Mouse (Mus musculus) brain, adult 2 months (tissue): ENCODE measurements around the gene Lgals7.

Source experiments
- DNase-seq: peaks from one replicate; pipeline ENCODE4 v3.0.0; 2011; ENCODE audit warnings: low read depth, low spot score

The Lgals7 gene

DNA sequence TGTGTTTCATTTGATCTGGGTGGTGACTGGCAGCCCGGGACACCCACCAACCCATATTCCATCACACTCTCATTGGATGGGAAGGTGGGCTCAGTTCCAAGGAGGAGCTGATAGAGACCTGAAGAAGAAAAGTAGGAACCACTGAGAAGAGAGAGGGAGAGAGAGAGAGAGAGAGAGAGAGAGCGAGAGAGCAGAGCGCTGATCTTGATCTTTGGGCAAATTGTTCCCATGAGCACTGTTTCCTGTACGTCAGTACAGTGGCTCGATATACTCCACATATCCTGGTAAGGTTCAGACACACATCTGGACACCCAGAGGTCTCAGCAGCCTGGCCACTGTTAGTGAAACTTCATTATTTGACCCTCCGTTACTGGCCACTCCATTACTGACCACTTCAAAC lies at the start of gene Lgals7:
Lgals7 (plus strand) TSS at position 314 of the 400 bp plus-strand sequence.
- DNase-seq: no peak

DNA sequence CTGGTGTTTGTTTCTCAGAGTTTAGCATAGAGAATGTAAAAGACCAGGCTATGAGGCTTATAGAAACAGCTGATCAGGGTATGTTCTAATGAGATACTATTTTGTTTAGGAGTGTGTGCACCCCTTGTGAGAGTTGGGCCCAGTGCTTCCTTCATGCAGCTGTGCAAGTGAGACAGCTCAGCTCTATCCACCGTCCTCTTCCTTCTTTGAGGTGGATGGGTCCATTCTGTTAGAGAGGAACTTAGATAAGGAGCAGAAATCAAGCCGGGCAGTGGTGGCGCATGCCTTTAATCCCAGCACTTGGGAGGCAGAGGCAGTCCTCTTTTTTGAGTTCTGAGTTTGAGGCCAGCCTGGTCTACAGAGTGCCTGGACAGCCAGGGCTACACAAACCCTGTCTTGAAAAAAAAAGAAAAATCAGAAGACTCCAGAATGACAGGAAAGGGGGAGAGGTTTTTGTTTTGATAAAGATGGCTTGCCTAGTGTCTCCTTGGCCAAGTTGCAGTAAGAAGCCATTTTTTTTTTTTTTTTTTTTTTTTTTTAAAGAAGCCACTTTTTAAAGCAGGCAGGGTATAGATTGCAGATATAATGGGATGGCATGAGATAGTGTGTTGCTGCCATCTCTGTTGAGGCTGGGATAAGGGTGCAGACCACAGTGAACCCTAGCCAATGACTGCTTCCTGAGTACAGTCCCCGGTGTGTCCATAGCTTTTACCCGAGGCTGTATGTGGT lies 49.2 kb upstream of the Lgals7 start:
- DNase-seq: no peak

DNA sequence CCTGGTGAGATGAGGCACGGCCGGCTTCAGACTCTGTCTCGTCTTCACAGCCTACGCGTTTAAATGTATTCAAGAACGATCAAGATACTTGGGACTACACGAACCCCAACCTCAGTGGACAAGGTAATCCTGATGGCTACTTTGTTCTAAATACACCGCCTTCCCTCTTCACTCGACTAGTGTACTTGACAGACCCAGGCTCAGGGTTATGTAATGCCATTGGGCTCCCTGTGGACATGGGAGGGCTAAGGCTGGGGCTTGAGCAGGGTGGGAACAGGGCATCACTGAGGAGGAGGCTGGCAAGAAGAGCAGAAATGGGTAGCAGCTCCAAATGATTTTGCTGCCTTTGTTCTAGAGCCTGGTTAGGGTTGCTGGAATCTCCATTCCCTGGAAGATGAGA lies 48.4 kb upstream of the Lgals7 start:
- DNase-seq: no peak

DNA sequence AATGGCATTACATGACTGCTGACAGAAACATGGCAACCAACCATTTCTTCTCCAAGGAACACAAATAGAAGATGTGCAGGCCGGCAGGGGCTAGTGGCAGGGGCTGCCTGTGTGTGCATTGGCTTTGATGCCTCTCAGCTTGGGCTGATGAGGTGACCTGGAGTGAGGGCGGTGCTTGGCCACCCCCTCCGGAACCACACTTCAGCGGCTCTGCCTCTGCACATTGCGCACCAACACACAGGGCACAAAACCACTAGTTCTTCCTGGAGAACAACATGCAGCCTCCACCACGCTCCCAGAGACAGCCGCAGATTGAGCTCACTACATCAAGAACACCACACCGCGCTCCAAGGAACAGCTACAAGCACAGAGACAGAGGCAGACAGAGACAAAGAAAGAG lies 47.5 kb upstream of the Lgals7 start:
- DNase-seq: peak; percentile 36

DNA sequence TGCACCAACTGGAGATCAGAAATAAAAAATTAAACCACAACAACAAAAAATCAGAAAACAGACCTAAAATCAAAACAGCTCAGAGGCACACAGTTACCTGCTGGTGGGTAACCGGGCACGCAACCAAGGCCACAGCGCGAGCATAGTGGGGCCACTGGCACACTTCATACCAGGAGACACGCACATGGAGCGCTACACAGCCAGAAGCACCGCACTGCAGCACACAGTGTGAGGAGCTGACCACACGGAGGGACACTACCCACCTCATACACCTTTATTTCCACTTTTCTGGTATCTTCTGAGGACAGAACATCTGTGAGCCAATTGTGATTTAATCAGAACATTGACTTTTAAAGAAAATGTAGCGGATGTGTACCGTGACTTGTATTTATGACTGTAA lies 46.7 kb upstream of the Lgals7 start:
- DNase-seq: no peak

DNA sequence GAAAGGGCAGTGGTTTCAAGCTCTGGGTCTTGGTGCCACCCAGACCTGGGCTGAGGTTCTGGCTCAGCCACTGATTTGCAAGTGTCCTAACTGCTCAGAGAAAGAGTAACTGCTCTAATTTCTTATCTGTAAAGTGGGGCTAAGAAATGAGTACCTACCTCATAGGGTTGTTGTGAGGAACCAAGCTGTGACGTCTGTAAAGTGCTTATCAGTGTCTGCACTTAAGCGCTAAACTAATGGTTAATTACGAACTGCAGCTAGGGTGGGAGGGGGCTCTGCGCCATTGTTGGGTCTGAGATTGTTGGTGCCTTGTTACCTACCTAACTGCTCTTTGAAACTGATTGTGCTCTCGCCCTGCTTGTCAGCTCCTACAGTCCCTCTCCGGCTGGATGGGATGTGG lies 46.1 kb upstream of the Lgals7 start:
- DNase-seq: no peak

DNA sequence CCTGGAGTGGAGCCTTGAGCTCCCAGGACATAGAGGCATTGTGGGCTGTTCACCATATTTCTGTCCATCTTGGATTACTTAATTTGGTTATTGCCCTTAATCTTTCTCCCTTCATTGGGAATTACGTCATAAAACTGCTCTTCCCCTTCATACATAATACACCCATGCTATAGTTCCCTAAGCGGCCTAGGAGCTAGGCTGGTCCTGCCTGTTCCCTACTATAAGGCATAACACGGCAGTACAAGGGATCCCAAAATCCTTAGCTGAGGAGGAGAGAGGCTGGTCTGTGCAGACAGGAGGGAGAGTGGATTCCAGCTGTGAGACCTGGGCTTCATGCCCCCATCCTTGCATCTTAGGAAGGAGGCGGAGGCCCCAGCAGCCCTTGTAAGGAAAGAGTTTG lies 45.7 kb upstream of the Lgals7 start:
- DNase-seq: no peak

DNA sequence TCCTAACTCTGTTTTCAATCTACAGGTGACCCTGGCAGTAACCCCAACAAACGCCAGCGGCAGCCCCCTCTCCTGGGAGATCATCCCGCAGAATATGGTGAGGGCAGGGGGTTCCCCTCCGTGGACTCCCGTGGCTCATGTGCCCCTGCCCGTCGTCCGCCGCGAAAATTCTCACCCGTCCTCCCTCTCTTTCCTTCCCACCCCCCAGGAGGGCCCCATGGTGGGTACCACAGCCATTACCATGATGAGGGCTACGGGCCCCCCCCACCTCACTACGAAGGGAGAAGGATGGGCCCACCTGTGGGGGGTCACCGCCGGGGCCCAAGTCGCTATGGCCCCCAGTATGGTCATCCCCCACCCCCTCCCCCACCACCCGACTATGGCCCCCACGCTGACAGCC lies 45.2 kb upstream of the Lgals7 start:
- DNase-seq: no peak

DNA sequence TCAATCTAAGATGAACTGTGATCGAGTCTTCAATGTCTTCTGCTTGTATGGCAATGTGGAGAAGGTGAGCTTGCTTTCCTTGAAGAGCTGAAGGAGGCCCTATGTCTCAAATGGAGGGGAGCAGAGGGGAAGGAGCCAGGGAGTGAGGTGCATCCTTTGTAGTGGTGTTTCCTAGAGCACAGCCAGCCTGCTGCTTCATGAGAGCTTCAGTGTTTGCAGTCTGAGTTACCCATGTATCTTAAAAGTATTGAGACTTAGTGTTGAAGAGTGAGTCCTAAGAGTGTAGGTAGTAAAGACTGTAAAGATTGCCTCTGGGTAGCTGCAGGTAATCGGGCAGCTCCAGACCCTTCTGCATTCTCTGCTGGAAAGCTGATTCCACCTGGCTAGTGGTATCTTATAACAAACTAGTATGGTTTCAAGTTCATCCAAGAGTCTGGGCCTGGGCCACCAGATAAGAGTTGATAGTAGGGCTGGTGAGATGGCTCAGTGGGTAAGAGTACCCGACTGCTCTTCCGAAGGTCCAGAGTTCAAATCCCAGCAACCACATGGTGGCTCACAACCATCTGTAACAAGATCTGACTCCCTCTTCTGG lies 44.7 kb upstream of the Lgals7 start:
- DNase-seq: no peak

DNA sequence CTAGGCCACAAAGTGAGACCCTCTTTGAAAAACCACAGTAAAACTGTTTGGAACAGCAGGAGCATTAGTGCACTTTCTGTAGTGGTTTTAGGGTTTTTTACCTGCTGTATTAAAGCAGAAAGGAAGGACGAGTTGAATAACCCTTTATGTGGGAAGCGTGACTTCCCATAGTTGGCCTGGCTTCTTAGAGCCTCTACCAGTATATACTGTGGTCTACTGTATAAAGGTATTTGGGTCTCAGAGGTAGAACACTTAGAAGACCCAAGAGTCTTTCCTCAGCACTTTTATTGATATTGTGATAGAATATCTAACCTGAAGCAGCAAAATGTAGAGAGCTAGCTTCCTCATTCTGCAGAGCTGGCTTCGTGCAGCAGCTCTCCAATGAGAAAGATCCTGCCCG lies 44.1 kb upstream of the Lgals7 start:
- no peak for DNase-seq

DNA sequence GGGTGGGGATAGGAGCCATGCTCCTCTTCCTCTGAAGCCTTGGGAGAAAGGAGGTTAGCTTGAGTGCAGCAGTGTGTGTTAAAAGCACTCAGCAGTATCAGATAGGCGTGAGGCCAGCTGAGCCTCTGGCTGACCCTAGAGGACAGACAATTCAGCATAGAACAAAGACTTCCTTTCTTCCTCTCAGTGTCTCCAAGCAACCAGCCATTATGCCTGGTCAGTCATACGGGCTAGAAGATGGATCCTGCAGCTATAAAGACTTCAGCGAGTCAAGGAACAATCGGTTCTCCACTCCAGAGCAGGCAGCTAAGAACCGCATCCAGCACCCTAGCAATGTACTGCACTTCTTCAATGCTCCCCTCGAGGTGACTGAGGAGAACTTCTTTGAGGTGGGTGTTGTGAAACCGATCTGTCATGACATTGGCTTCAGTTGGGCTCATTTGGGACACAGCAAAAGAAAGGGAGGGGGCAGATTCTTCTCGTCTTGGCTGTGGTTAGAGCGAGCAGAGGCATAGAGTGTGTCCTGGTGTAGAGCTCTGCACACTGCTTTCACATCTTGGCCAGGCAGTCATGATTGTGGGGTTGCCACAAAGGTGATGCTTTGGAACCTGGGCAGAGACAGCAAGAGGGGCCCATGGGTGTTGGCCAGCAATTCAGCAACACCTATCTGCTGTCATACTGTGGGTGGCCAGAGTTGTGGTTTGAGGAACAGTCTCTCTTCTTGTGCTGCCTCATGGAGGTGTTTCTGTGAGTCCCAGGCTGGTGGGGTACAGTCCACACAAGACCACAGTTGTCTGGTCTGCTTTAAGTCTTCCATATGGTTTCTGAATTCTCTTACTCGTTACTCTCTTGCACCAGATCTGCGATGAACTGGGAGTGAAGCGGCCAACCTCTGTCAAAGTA lies 43.0 kb upstream of the Lgals7 start:
- peak; percentile 67 for DNase-seq

DNA sequence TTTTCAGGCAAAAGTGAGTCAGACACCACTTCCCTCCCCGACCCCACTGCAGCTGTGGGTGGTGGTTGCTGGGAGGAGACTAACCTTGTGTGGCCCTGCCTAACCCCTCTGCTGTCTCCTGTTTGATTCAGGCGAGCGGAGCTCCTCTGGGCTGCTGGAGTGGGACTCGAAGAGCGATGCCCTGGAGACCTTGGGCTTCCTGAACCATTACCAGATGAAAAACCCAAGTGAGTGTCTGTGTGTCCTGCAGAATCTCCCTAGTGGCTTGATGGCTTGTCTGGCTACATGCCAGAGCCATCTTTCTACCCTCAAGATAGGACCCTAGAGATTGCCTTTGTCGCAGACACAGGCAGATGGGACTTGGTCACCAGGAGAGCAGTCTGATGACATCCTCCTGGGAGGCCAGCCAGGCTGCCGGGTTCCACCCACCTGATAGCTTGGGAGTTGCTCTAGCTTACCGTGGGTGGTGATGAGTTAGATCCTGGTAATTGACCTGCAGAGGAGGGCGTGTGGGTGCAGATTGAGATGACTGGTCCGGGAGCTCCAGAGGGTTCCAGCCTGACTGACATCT lies 42.3 kb upstream of the Lgals7 start:
- peak; percentile 86 for DNase-seq

DNA sequence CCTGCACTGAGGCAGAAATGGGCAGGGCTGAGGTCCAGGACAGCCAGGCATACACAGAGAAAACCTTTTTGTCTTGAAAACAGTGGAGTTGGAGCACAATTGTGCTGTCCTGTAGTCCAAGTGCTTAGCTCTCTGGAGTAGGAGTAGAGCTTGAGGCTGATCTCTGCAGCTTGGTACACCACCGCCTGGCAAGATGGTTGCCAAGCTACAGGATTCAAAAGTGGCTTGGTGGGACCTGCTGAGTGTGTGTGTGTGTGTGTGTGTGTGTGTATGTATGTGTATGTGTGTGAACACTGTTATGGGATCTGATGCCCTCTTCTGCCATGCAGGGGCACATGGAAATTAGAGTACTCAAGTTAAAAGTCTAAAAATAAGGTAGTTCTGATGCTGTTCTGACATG lies 41.1 kb upstream of the Lgals7 start:
- DNase-seq: no peak

DNA sequence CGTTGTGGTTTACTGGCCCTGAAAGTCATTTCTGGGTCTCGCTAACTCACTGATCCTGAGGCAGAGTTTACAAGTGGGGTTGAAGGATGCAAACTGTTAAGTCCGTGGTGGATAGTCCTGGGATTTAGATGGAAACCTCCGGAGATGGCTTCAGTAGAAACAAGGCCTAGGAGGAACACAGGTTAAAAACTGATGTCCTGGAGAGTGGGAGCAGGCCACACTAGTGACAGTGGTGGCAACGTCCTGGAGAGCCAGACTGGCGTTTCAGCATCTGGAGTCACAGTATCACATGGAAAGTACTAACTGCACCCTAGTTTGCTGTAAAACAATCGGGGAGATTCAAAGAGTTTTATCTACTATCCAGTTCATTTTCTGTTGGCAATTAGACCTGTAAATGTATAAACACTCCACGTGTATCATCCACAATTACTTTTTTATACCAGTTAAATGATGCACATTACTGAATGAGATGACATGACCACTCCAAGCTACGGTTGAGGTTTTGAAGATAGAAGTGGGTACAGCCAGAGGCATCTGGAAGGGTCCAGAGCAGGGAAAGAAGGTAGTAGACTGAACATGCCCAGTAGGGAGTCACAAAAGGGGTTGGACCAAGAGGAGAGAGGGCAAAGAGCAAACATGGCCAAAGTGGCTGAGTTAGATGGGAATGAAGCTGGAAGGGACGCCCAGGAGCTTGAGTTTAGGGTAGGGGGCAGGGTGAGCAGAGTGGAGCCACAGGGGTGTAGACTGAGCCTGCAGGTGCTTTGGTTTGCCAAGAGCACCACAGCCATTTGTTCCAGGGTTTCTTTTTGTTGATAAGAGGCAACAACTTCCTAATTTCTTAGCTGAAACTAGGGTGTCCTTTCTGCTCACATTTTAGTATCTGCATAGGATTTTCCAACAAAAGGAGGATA lies 40.4 kb upstream of the Lgals7 start:
- no peak for DNase-seq

DNA sequence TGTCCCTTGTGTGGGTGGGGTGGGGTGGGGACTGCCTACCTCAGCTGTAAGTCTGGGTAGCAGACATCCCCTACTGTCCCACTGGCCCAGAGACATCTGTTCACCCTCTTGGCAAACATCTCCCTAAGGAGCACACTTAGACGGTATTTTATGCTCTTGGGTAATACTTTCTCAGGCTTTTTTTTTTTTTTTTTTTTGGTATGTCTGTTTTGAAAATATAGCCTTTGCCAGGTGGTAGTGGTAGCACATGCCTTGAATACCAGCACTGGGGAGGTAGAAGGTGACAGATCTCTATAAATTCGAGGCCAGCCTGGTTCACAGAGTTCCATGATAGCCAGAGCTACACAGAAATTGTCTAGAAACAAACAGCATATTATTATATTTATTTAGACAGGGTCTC lies 39.7 kb upstream of the Lgals7 start:
- no peak for DNase-seq

DNA sequence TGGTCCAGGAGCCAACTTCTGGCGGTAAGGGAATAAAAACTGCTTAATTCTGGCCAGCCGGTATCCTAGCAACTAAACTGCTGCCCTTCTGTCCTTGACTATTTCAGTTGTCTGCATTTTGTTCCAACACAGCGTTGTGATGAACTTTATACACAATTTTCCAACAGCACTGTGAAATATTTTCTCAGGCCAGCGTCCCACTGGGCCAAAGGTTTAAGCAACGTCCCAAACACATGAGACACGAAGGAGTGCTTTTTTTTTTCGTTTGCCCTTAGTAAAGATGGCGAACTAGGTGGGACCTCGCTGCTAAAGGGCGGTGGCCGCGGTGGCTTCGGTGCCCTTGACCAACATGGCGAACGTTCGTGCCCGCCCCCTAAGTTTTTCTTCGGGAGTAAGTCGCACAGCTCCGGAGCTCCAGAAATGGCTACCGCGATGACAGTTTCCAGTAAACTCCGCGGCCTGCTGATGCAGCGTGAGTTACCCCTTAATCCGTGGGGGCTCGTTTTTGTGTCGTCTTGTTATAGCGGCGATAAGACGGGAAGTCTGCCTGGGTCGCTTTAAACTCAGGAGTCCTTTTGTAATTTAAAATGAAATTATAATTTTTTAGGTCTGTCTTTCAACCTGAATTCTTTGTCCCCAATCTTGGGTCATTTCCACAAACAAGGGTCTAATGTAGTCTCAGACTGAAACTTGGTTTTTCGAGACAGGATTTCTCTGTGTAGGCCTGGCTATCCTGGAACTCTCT lies 38.5 kb upstream of the Lgals7 start, which contains the start of gene Ech1:
Ech1 (plus strand) TSS at position 277 of the 745 bp plus-strand sequence.
- DNase-seq: peak; percentile 96

DNA sequence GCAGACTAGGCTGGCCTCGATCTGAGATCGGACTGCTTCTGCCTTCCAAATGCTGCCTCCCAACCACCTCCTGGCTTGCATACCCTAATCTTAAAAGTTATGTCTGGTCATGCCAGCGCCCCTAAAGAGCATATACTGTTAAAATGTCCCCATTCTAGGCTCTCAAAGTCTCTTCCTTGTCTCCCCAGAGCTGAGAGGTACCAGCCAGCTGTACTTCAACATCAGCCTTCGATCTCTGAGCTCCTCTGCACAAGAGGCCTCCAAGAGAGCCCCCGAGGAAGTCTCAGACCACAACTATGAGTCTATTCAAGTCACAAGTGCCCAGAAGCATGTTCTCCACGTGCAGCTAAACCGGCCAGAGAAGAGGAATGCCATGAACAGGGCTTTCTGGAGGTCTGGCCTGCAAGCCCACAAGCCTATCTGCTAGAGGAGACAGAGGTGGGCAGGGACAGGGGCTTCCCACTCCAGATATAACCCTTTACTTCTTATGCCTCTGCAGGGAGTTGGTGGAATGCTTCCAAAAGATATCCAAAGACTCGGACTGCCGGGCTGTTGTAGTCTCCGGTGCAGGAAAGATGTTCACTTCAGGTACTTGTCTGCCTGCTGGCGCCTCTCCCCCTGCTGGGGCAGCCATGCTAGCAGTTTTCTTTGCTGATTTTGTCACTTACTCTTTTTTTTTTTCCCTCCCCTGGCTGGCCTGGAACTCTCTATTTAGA lies 37.8 kb upstream of the Lgals7 start:
- DNase-seq: no peak

DNA sequence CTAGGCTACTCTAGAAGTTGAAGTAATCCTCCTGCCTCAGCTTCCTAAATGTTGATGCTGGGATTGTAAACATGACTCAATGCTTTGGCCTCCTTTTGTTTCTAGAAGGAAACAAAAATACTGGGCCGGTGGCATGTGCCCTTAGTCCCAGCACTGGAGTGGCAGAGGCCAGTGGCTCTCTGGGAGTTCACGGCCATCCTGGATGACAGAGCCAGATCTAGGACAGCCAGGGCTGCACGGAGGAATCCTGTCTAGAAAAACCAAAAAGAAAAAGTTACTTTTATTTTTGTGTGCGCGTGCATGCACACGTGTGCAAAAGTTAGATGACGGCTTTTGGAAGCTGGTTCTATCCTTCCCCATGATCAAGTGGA lies 37.3 kb upstream of the Lgals7 start:
- no peak for DNase-seq

DNA sequence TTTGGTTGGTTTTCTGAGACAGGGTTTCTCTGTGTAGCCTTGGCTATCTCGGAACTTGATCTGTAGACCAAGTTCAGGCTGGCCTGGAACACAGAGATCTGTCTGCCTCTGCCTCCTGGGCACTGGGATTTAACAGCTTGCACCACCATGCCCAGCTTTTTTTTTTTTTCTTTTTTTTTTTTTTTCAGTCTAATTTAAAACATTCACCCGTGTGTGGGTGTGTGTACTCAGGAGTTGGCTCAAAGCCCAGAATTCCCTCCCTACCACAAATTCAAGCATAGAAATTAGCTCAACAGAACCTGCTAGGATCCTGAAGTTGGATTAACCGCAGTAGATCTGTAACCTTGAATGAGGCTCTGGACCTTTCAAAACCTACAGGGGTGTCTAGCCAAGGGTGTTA lies 36.3 kb upstream of the Lgals7 start:
- peak; percentile 92 for DNase-seq

DNA sequence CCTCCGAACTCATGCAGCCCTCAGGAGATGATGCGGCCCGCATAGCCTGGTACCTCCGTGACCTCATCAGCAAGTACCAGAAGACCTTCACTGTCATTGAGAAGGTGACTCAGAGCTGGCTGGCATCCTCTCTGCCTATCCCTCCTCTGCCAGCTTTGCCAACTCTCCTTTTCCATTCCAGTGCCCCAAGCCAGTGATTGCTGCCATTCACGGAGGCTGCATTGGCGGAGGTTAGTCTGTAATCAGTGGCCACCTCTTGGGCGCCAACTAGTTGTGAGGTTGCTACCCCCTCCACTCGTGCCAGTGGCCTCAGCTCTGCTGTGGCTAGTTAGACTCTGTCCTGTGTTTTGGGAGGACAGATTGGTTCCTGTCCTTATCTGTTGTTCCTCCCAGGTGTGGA lies 33.8 kb upstream of the Lgals7 start:
- DNase-seq: no peak
